Mouse (Mus musculus): ENCODE results near the gene Plpp1.

DNA sequence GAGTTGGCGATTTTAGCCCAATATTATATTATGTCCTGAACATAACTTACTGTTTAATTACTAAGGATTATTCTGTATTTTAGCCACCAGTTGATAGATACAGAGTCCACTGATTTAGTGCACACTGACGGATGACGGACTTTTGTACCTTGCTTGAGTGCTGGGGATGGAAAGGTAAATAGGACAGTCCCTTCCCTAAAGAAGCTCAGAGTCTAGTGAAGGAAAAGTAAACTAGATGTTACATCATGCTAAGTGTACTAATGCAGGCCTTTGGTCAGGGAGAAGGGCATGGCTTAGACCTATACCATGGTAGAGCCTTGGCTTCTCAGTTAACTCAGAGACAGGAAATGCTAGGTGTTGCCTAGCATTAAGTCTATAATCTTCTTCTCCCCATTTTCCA is 4.9 kb downstream of the Plpp1 start:
- no peak for TF ChIP-seq CTCF (IDR thresholded peaks at IDR 0.05; ENCODE audit: borderline replicate concordance, extremely low read depth, insufficient read depth, insufficient read length)
- TF ChIP-seq POLR2A (IDR thresholded peaks at IDR 0.05; ENCODE audit: borderline replicate concordance, extremely low read depth, insufficient read depth, insufficient read length, poor library complexity, severe bottlenecking), result no peak
